Mouse (Mus musculus) gastrocnemius, postnatal 25 days (tissue): ENCODE results near the gene Morf4l1. TPM values are rescaled to one million over a fixed set of nuclear protein-coding genes. Genes with fewer than 3 reads are reported as not detected.
"Not testable (repeated sequence)": the region's sequence is repeated elsewhere in the genome, so short reads cannot be mapped to it uniquely, and the experiment has no call there.

Experiments used
- DNase-seq: peaks from one replicate; pipeline ENCODE4 v3.0.0; 2022
- total RNA-seq, 2 experiments: library from RNA; stranded (reverse); gene quantifications; 1 replicate in 1 of 2; 2 replicates in 1 of 2; pipeline ENCODE4 v1.2.3; 2021

The Morf4l1 gene
- total RNA-seq, 2 experiments from 2014 or later, result 154 to 171 TPM

DNA sequence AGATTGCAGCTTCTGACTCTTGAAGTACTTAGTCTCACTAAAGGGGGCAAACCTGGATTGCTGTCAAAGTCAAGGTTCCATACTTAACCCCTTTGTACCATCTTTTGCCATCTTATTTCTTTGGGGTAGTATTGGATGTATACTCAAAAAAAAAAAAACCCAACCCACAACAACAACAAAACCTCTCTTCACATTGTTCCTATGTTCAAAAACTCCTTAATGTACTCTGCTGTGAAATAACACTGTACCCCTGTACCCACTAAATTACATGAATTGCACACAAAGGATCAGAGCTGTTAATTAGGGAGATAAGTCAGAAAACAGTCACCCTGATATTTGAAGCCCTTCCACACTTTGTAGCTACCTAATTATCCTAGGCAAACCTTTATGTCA, 730 bp upstream of the Morf4l1 start:
- DNase-seq, result no peak

- peak; percentile 91 for DNase-seq
These were observed 665 bp downstream of the Morf4l1 start for GRCm38 (mm10) chr9:90113651-90114566.

DNA sequence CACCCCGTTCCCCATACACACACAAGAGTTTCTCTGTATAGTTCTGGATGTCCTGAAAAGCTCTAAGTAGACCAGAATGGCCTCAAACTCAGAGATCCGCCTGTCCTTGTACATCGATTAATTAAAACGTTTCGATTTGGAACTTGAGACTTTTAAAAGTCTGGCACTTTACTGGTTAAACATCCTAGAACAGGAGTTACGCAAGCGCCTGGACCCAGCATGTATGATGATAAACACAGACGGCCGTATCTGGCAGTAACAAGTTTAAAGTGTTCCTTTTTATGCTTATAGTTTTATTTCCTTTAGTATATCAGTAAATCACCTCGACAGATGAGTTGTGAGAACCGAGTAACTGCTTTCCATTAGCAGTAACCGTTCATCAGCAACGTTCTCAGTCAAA, 1.4 kb downstream of the Morf4l1 start:
- no peak for DNase-seq

GRCm38 (mm10) chr9:90109386-90109785, 5.2 kb downstream of the Morf4l1 start:
- no peak for DNase-seq

DNA sequence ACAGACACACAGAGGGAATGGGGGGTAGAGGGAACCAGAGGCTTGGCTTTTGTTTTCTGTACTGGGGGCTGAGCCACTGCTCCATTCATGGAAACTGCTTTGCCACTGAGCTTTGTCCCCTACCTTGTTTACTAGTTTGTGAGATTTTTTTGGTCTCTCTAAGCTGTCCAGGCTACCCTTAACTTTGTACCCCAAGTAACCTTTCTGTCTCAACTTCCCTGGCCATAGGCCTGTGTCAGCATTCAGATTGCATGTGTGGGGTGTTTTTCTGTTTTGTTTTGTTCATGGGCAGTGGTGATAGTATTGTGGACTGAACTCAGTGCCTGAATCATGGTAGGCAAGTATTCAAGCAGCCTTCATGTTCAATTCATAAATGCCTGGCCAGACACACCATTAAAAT, 6.3 kb downstream of the Morf4l1 start:
- DNase-seq, result no peak

DNA sequence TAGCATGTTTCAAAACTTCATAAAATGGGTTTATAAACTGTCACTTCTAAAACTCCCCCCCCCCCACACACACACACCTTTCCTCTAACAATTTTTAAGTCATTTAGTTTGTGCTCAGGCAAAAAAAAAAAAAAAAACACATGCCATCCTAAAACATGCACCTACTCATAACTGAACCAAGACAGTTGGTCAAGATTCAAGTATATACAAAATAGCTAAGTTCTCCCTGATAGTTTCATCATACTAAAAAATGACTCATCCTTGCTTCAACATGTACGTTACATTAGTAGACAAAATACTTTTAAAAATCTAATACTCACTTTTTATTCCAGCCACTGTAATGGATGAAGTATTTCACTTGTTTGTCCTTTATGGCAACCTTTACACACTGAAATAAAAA, 7.7 kb downstream of the Morf4l1 start:
- DNase-seq, result no peak

DNA sequence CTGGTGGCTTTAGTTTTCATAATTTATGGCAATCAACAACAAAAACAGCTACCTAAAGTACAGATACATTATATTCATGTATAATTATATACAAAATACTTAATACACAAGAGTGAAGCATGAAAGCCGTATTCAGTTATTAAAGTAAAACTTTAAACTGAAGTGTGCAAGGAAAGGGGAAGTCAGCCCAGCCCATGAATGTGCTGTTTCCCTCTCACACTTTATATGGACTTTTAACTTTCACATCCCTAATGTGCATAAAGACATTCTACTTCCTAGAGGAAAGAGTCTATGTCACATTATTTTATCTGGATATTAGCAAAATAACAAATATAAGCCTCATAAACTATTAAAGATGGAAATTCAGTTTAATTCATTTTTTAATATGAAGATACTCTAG, 9.1 kb downstream of the Morf4l1 start:
- DNase-seq, result no peak

- no peak for DNase-seq
These were observed 13.8 kb downstream of the Morf4l1 start for GRCm38 (mm10) chr9:90100760-90101159.

- DNase-seq, result no peak
These were observed 15.6 kb downstream of the Morf4l1 start for GRCm38 (mm10) chr9:90098934-90099333.

DNA sequence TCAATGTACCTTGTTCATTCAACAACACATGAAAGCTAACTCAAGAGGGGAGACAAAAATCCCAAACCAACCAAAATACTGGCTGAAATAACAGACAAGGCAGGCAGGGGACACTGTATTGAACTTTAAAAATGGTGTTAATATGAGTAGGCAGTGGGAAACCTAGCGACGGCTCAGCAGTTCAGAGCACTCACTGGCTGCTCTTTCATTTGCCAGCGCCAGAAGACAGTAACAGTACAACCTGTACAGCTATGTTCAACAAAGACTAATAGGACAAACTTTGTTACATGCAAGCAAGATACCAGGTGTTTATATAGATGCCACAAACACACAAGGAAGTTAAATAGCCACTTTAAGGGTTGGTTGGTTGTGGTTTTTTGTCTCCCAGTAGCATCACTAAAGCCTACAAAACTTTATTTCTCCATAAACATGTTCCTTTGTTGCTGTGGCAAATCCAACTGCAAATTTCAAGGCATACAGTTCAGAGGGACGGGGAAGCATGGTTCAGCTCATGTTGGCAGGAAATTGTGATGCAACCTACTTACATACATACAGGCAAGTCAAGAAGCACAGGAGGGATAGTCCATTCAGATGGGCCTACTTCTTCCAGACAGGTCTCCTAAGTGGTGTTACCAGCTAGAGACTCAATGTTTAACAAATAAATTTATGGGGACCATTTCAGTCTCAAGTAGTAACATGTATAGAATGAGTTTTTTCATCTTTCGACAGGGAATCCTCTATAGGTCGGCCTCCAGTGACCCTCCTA, 25.1 kb downstream of the Morf4l1 start:
- DNase-seq, result no peak

GRCm38 (mm10) chr9:90087906-90088485, 26.6 kb downstream of the Morf4l1 start:
- no peak for DNase-seq

GRCm38 (mm10) chr9:90084766-90085468, 29.7 kb downstream of the Morf4l1 start:
- DNase-seq, result no peak

DNA sequence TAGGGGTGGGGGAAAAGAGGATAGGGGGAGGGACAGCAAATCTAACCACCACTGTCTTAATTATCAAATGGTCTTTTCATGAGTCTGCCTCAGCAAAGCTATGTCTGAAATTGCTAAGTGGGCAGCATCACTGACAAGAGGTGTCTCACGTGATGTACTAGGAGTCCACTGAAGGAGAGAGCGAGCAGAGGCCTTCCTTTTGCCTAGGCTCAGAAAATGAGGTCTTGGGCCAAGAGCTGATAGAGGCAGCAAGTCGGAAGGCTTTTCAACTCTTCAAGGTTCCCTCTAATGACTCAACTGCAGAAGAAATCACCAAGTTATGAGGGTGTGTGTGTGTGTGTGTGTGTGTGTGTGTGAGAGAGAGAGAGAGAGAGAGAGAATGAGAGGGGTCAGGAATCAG, 30.4 kb downstream of the Morf4l1 start:
- DNase-seq, result no peak

GRCm38 (mm10) chr9:90082992-90083391, 31.6 kb downstream of the Morf4l1 start:
- no peak for DNase-seq

- not testable (repeated sequence) for DNase-seq
These were observed 32.6 kb downstream of the Morf4l1 start for GRCm38 (mm10) chr9:90081961-90082360.

- no peak for DNase-seq
These were observed 37.6 kb downstream of the Morf4l1 start for GRCm38 (mm10) chr9:90076849-90077461.

GRCm38 (mm10) chr9:90076131-90076530, 38.4 kb downstream of the Morf4l1 start:
- DNase-seq, result no peak

DNA sequence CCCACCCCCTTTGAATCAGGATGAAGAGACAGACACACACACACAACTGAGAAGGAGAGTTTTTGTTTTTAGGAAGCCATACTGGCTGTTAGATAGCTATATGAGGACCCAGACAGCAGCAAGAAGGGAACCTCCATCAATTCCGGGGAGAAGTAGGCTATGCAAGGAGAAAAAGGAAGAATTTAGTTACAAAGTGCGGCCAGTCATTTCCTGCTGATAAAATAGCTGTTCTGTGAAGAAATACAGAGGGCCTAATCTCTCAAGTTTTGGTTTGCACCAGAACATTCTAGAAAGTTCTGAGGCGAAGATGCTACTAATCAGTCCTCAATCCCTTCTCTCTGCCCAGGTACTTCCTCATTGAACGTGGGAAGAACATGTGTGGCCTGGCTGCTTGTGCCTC, 39.2 kb downstream of the Morf4l1 start:
- no peak for DNase-seq

DNA sequence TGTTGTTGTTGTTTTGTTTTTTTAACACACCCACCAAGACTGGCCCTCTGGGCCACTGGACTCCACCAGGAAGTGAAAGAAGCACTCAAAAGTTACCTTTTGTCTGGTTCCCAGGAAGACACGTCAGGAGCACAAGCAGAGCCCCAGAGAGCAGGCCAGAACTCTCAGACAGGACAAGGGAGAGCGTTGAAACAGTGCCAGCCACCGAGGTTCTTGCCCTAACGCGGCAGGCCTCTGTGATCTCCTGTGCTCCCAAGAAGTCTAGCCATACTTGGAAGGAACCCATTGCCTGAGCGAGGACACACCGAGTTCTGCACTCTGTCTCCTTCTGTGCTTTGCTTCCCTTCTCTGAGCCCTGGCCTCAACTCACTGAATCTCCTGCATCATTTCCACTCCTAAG, 44.4 kb downstream of the Morf4l1 start:
- DNase-seq, result no peak

- DNase-seq, result no peak
These were observed 45.1 kb downstream of the Morf4l1 start for GRCm38 (mm10) chr9:90069485-90069884.

DNA sequence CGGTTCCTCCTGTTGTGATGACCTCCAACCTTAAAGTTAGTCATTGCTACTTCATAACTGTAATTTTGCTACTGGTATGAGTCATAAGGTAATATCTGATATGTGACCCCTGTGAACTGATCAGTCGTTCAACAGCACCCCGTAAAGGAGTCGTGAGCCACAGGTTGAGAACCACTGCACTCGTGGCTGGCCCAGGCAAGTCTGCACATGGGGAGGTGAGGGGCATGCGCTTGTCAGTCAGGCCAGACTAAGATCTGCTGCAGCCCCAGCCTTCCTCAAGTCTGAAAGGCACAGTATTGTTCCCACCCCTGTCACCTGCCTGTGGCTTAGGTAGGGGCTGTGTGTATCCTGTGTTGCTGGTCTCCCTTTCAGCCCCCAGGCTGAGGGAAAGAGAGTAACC, 45.8 kb downstream of the Morf4l1 start:
- no peak for DNase-seq

DNA sequence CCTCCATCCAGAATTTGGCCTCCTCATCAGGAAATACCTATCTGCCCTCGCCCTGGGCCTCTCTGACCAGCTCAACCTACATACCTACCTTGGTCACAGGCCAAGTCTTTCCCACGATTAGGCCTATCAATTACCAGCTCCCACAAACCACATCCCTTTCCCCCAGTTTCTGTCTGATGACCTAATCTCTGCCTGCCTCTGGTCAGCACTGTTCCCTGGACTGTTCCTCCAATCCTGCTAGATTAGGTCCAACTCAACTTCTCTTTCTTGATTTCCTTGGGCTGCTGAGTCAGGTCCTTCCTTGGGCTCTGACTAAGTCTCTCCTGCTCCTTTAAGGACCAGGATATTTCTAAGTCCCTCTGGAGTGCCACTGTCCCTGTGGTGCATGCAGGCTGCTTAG, 47.2 kb downstream of the Morf4l1 start:
- DNase-seq, result no peak
